Mouse (Mus musculus): ENCODE measurements at regions not wholly inside any gene's neighbourhood (a gene's known extent, or its start where the extent isn't known, plus 50 kb on each side); places are given as distances from the start of the nearest gene placed in this dataset.

GRCm38 (mm10) chr4:33747316-33747895 lies 177.0 kb upstream of the Cnr1 start:
- H3K4me3 ChIP-seq (replicated peaks in 1 of 3; ENCODE audit: low read depth in 2 of 3, low read length in 2 of 3, poor library complexity in 1 of 3): no peak overlapping the region
- in situ Hi-C loops (cut with MboI; ENCODE audit: low pct_ligation_motif_present, low pct_unique_long_range_greater_than_20kb, low sequenced_read_pairs): no loop called here
- no peak overlapping the region for H3K4me2 ChIP-seq (ENCODE audit: insufficient read depth, low read depth, poor library complexity, severe bottlenecking)
- no peak overlapping the region for H3K27ac ChIP-seq (ENCODE audit: insufficient read depth, low read depth)
- H3K36me3 ChIP-seq (replicated peaks in 1 of 2; ENCODE audit: control insufficient read depth in 1 of 2, insufficient read depth in 1 of 2, low read length in 1 of 2): no peaks in the 10 kb centered on the region
- dilution Hi-C loops (cut with MboI; ENCODE audit: extremely low pct_ligation_motif_present, extremely low pct_unique_long_range_greater_than_20kb, low sequenced_read_pairs): no loop called here
- H3K9ac ChIP-seq (ENCODE audit: insufficient read depth, low read depth): no peak overlapping the region
- no peaks in the 10 kb centered on the region for H3K4me1 ChIP-seq (ENCODE audit: control insufficient read depth in 1 of 2, insufficient read depth in 2 of 2)
- no peaks in the 10 kb centered on the region for H3K79me2 ChIP-seq (replicated peaks; ENCODE audit: control insufficient read depth, extremely low read depth, insufficient read depth, poor library complexity, severe bottlenecking)
- H3K27me3 ChIP-seq (replicated peaks): no peaks in the 10 kb centered on the region
- TF ChIP-seq USF2 (conservative IDR thresholded peaks at IDR 0.05; ENCODE audit: low read depth, low read length) (no peak), HCFC1 (IDR thresholded peaks at IDR 0.05; ENCODE audit: low read depth, low read length) (no peak), BHLHE40 (IDR thresholded peaks at IDR 0.05; ENCODE audit: low read depth, low read length) (no peak), MAX (IDR thresholded peaks at IDR 0.05; ENCODE audit: low read length) (no peak), ELF1 (IDR thresholded peaks at IDR 0.05; ENCODE audit: low read depth, low read length) (no peak), ZKSCAN1 (IDR thresholded peaks at IDR 0.05; ENCODE audit: borderline replicate concordance, low read depth, low read length) (no peak), POLR2AphosphoS2 (IDR thresholded peaks at IDR 0.05; ENCODE audit: low read depth, low read length) (no peak), UBTF (IDR thresholded peaks at IDR 0.05; ENCODE audit: low read depth, low read length) (no peak), ETS1 (conservative IDR thresholded peaks at IDR 0.05; ENCODE audit: low read depth, low read length) (no peak), PAX5 (IDR thresholded peaks at IDR 0.05; ENCODE audit: low read length) (no peak), MYC (IDR thresholded peaks at IDR 0.05; ENCODE audit: low read depth, low read length) (no peak), MXI1 (IDR thresholded peaks at IDR 0.05; ENCODE audit: low read depth, low read length) (no peak), ZMIZ1 (IDR thresholded peaks at IDR 0.05; ENCODE audit: low read depth, low read length) (no peak), IRF4 (IDR thresholded peaks at IDR 0.05; ENCODE audit: low read depth, low read length) (no peak)
- DNase-seq (ENCODE audit: extremely low read depth): no peak
- no peaks in the 10 kb centered on the region for H3K9me3 ChIP-seq (replicated peaks; ENCODE audit: low read length)

- Histone ChIP-seq H3K9me3 (replicated peaks; ENCODE audit: low read length) (no peaks in the 10 kb centered on the region), H3K36me3 (replicated peaks in 1 of 2; ENCODE audit: control insufficient read depth in 1 of 2, insufficient read depth in 1 of 2, low read length in 1 of 2) (no peaks in the 10 kb centered on the region), H3K79me2 (replicated peaks; ENCODE audit: control insufficient read depth, extremely low read depth, insufficient read depth, poor library complexity, severe bottlenecking) (no peaks in the 10 kb centered on the region), H3K27me3 (replicated peaks) (no peaks in the 10 kb centered on the region), H3K4me1 (ENCODE audit: control insufficient read depth in 1 of 2, insufficient read depth in 2 of 2) (no peaks in the 10 kb centered on the region), H3K4me2 (ENCODE audit: insufficient read depth, low read depth, poor library complexity, severe bottlenecking) (no peak overlapping the region), H3K27ac (ENCODE audit: insufficient read depth, low read depth) (no peak overlapping the region), H3K4me3 (replicated peaks in 1 of 3; ENCODE audit: low read depth in 2 of 3, low read length in 2 of 3, poor library complexity in 1 of 3) (no peak overlapping the region), H3K9ac (ENCODE audit: insufficient read depth, low read depth) (no peak overlapping the region)
- DNase-seq (ENCODE audit: extremely low read depth): no peak
- in situ Hi-C loops (cut with MboI; ENCODE audit: low pct_ligation_motif_present, low pct_unique_long_range_greater_than_20kb, low sequenced_read_pairs) (no loop called here), dilution Hi-C loops (cut with MboI; ENCODE audit: extremely low pct_ligation_motif_present, extremely low pct_unique_long_range_greater_than_20kb, low sequenced_read_pairs) (no loop called here)
- TF ChIP-seq ZC3H11A (IDR thresholded peaks at IDR 0.05; ENCODE audit: low read depth, low read length) (no peak), ZKSCAN1 (IDR thresholded peaks at IDR 0.05; ENCODE audit: borderline replicate concordance, low read depth, low read length) (no peak), ELF1 (IDR thresholded peaks at IDR 0.05; ENCODE audit: low read depth, low read length) (no peak), E2F4 (IDR thresholded peaks at IDR 0.05; ENCODE audit: insufficient replicate concordance, low read depth, low read length) (no peak), CTCF (conservative IDR thresholded peaks at IDR 0.05 in 1 of 2, IDR thresholded peaks at IDR 0.05 in 1 of 2; ENCODE audit: low read depth in 2 of 2, low read length in 2 of 2) (no peak), NRF1 (IDR thresholded peaks at IDR 0.05; ENCODE audit: low read depth, low read length) (no peak), BHLHE40 (IDR thresholded peaks at IDR 0.05; ENCODE audit: low read depth, low read length) (no peak), MAZ (IDR thresholded peaks at IDR 0.05; ENCODE audit: low read depth, low read length) (no peak), UBTF (IDR thresholded peaks at IDR 0.05; ENCODE audit: low read depth, low read length) (no peak), POLR2AphosphoS2 (IDR thresholded peaks at IDR 0.05; ENCODE audit: low read depth, low read length) (no peak), SIN3A (IDR thresholded peaks at IDR 0.05; ENCODE audit: low read length) (no peak), SMC3 (IDR thresholded peaks at IDR 0.05; ENCODE audit: low read depth, low read length) (no peak), POLR2A (IDR thresholded peaks at IDR 0.05; ENCODE audit: low read depth, low read length) (no peak), JUN (IDR thresholded peaks at IDR 0.05; ENCODE audit: insufficient read depth, low read depth, low read length) (no peak), MXI1 (IDR thresholded peaks at IDR 0.05; ENCODE audit: low read depth, low read length) (no peak), TBP (conservative IDR thresholded peaks at IDR 0.05; ENCODE audit: low read depth, low read length) (no peak), RCOR1 (conservative IDR thresholded peaks at IDR 0.05; ENCODE audit: low read depth, low read length) (no peak), RAD21 (IDR thresholded peaks at IDR 0.05; ENCODE audit: low read depth, low read length) (no peak), EP300 (IDR thresholded peaks at IDR 0.05; ENCODE audit: low read length) (no peak), MEF2A (IDR thresholded peaks at IDR 0.05; ENCODE audit: borderline replicate concordance, low read depth, low read length) (no peak)
These were observed 156.7 kb upstream of the Cnr1 start for GRCm38 (mm10) chr4:33767721-33768120.
